Mouse (Mus musculus) lung, postnatal 0 days (tissue): ENCODE measurements around the gene Tmem254b. TPM values are rescaled to one million over a fixed set of nuclear protein-coding genes. Genes with fewer than 3 reads are reported as not detected.
"Not testable (repeated sequence)": the region's sequence is repeated elsewhere in the genome, so short reads cannot be mapped to it uniquely, and the experiment has no call there.

ENCODE experiments used
- ATAC-seq: fragments of 200-750 bp; cut with Nextera tagmentation; 2 replicates; pipeline ENCODE4 v1.8.0; 2017; ENCODE audit warnings: moderate library complexity
- DNase-seq: peaks from one replicate; pipeline ENCODE4 v3.0.0-alpha.2; 2016; ENCODE audit warnings: low spot score
- H3K27ac ChIP-seq: fragments of 300-500 bp; sonication (generic); 2 replicates; pipeline ENCODE4 v1.5.1; 2014; ENCODE audit warnings: antibody characterized with exemption, mild to moderate bottlenecking, low read length, mixed read lengths
- H3K27me3 ChIP-seq: fragments of 300-500 bp; sonication (generic); replicated peaks from 2 replicates; pipeline ENCODE4 v1.6.1; 2014; ENCODE audit warnings: low read length, mixed read lengths; ENCODE audit not compliant: insufficient read depth
- H3K36me3 ChIP-seq: fragments of 300-500 bp; sonication (generic); 2 replicates; pipeline ENCODE4 v1.6.1; 2014; ENCODE audit warnings: low read length, mixed read lengths; ENCODE audit not compliant: insufficient read depth
- H3K4me1 ChIP-seq: fragments of 300-500 bp; sonication (generic); 2 replicates; pipeline ENCODE4 v1.6.1; 2014; ENCODE audit warnings: antibody characterized with exemption, low read depth, low read length, mixed read lengths; ENCODE audit not compliant: insufficient read depth
- H3K4me2 ChIP-seq: fragments of 300-500 bp; sonication (generic); replicated peaks from 2 replicates; pipeline ENCODE4 v1.6.1; 2014; ENCODE audit warnings: low read depth, mild to moderate bottlenecking, low read length, moderate library complexity, mixed read lengths
- H3K4me3 ChIP-seq: fragments of 300-500 bp; sonication (generic); 2 replicates; pipeline ENCODE4 v1.5.1; 2014; ENCODE audit warnings: low read depth, low read length
- H3K9ac ChIP-seq: fragments of 300-500 bp; sonication (generic); replicated peaks from 2 replicates; pipeline ENCODE4 v1.6.1; 2014; ENCODE audit warnings: low read depth, mild to moderate bottlenecking
- H3K9me3 ChIP-seq: fragments of 300-500 bp; sonication (generic); 2 replicates; pipeline ENCODE4 v1.6.1; 2016; ENCODE audit warnings: low read length, mixed read lengths
- WGBS: fragments of 180-500 bp; shearing (Covaris S2); extraction: QIAGEN DNeasy Blood & Tissue Kit; methylation state at CpG from one replicate; pipeline ENCODE4 v1.1.7; 2014; 5-methylcytosine and 5-hydroxymethylcytosine counted together
- polyA plus RNA-seq: library from polyadenylated mRNA; unstranded; fragments of >200 nt; fragmentation: Nextera tagmentation; extraction: Ambion mirVana; gene quantifications from 2 replicates; pipeline ENCODE4 v1.2.1, GENCODE M21; 2015

Gene Tmem254b
- polyA plus RNA-seq = 40.4 and 42.0 TPM in 2 replicates

- H3K27ac ChIP-seq, H3K4me3 ChIP-seq, H3K4me1 ChIP-seq, H3K27me3 ChIP-seq, DNase-seq, H3K36me3 ChIP-seq, H3K9ac ChIP-seq, H3K9me3 ChIP-seq, H3K4me2 ChIP-seq: not testable (repeated sequence)
- ATAC-seq = peak; percentile 83
- no CpG with 5 or more reads among the region's 10 CpGs for WGBS
These were observed at the start of gene Tmem254b for GRCm38 (mm10) chr14:26206926-26207247. Gene Tmem254b (minus strand): TSS chr14:26207041.

- H3K4me3 ChIP-seq, H3K36me3 ChIP-seq, H3K9me3 ChIP-seq, H3K27ac ChIP-seq, DNase-seq, ATAC-seq, H3K4me1 ChIP-seq, H3K4me2 ChIP-seq, H3K9ac ChIP-seq, H3K27me3 ChIP-seq: not testable (repeated sequence)
- WGBS = no CpG with 5 or more reads among the region's 2 CpGs
These were observed 30.3 kb upstream of the Tmem254b start for GRCm38 (mm10) chr14:26237183-26237582.

GRCm38 (mm10) chr14:26216233-26217000, 9.6 kb upstream of the Tmem254b start:
- no CpG with 5 or more reads among the region's 5 CpGs for whole genome bisulfite sequencing
- H3K4me2 ChIP-seq, ATAC-seq, H3K9ac ChIP-seq, H3K4me1 ChIP-seq, H3K9me3 ChIP-seq, H3K4me3 ChIP-seq, H3K27ac ChIP-seq, H3K27me3 ChIP-seq, DNase-seq, H3K36me3 ChIP-seq: not testable (repeated sequence)

GRCm38 (mm10) chr14:26206197-26206925, 480 bp downstream of the Tmem254b start:
- WGBS = no CpG with 5 or more reads among the region's 44 CpGs

GRCm38 (mm10) chr14:26197851-26198250, 9.0 kb downstream of the Tmem254b start:
- H3K4me1 ChIP-seq, H3K36me3 ChIP-seq, DNase-seq, H3K4me2 ChIP-seq, H3K27ac ChIP-seq, H3K4me3 ChIP-seq, H3K9me3 ChIP-seq, H3K27me3 ChIP-seq, H3K9ac ChIP-seq: not testable (repeated sequence)
- no CpG with 5 or more reads among the region's 3 CpGs for WGBS
- peak; percentile 90 for ATAC-seq

More at GRCm38 (mm10) chr14:26206197-26206925, 480 bp downstream of the Tmem254b start:
- ATAC-seq = peak; percentile 95
- not testable (repeated sequence) for DNase-seq, H3K27me3 ChIP-seq, H3K27ac ChIP-seq, H3K9me3 ChIP-seq, H3K4me2 ChIP-seq, H3K4me1 ChIP-seq, H3K9ac ChIP-seq, H3K36me3 ChIP-seq, H3K4me3 ChIP-seq

- H3K9me3 ChIP-seq, H3K4me2 ChIP-seq, H3K9ac ChIP-seq, H3K27ac ChIP-seq, H3K27me3 ChIP-seq, H3K4me3 ChIP-seq, DNase-seq, ATAC-seq, H3K4me1 ChIP-seq, H3K36me3 ChIP-seq: not testable (repeated sequence)
- WGBS = no CpG with 5 or more reads among the region's 8 CpGs
These were observed 18.5 kb downstream of the Tmem254b start for GRCm38 (mm10) chr14:26188361-26188760.

GRCm38 (mm10) chr14:26186638-26187037, 20.2 kb downstream of the Tmem254b start:
- not testable (repeated sequence) for ATAC-seq, H3K4me2 ChIP-seq, H3K36me3 ChIP-seq, H3K9me3 ChIP-seq, DNase-seq, H3K27me3 ChIP-seq, H3K4me1 ChIP-seq, H3K9ac ChIP-seq, H3K4me3 ChIP-seq, H3K27ac ChIP-seq
- WGBS = no CpG with 5 or more reads among the region's 9 CpGs

- not testable (repeated sequence) for H3K27me3 ChIP-seq, H3K4me1 ChIP-seq, H3K36me3 ChIP-seq, ATAC-seq, H3K27ac ChIP-seq, H3K9me3 ChIP-seq, H3K4me3 ChIP-seq, DNase-seq, H3K9ac ChIP-seq, H3K4me2 ChIP-seq
- WGBS = no CpG with 5 or more reads among the region's 10 CpGs
These were observed 24.5 kb downstream of the Tmem254b start, which contains the start of gene Plac9b for GRCm38 (mm10) chr14:26182380-26182779. Gene Plac9b (minus strand): TSS chr14:26182480.

- H3K27me3 ChIP-seq, H3K27ac ChIP-seq, H3K9me3 ChIP-seq, H3K9ac ChIP-seq, ATAC-seq, DNase-seq, H3K4me2 ChIP-seq, H3K36me3 ChIP-seq, H3K4me3 ChIP-seq, H3K4me1 ChIP-seq: not testable (repeated sequence)
- WGBS = no CpG with 5 or more reads among the region's 10 CpGs
These were observed 25.2 kb downstream of the Tmem254b start for GRCm38 (mm10) chr14:26181660-26182059.
